Mouse (Mus musculus) heart, adult 9 months (tissue): ENCODE results near the gene Phc2.

Experiments
- DNase-seq, 2 experiments: peaks; one replicate each; pipeline ENCODE4 v3.0.0; 2022; ENCODE audit warnings: low spot score in 2 of 2

The Phc2 gene

GRCm38 (mm10) chr4:128691195-128691594 is 36.7 kb downstream of the Phc2 start:
- DNase-seq = no peak

GRCm38 (mm10) chr4:128692149-128692925 is 37.8 kb downstream of the Phc2 start:
- DNase-seq = no peak

- no peak for DNase-seq
Measured at GRCm38 (mm10) chr4:128693207-128693606, 38.7 kb downstream of the Phc2 start.

- DNase-seq = no peak
Measured at GRCm38 (mm10) chr4:128694315-128694714, 39.8 kb downstream of the Phc2 start.

GRCm38 (mm10) chr4:128695149-128695548 is 40.6 kb downstream of the Phc2 start:
- DNase-seq = no peak

- peak; percentile 85 to 87 for DNase-seq
Measured at GRCm38 (mm10) chr4:128698011-128698861, 43.7 kb downstream of the Phc2 start.

GRCm38 (mm10) chr4:128699916-128700315 is 45.4 kb downstream of the Phc2 start:
- DNase-seq = no peak

- DNase-seq = no peak
Measured at GRCm38 (mm10) chr4:128700543-128700942, 46.0 kb downstream of the Phc2 start.

GRCm38 (mm10) chr4:128705138-128705720 is 50.7 kb downstream of the Phc2 start:
- no peak for DNase-seq

- peak; percentile 38 to 47 for DNase-seq
Measured at GRCm38 (mm10) chr4:128706626-128707025, 52.1 kb downstream of the Phc2 start.

- DNase-seq = no peak
Measured at GRCm38 (mm10) chr4:128707384-128707783, 52.9 kb downstream of the Phc2 start.

GRCm38 (mm10) chr4:128709061-128709780 is 54.7 kb downstream of the Phc2 start:
- no peak for DNase-seq

GRCm38 (mm10) chr4:128709781-128710166 is 55.3 kb downstream of the Phc2 start:
- DNase-seq = no peak

GRCm38 (mm10) chr4:128710286-128710685 is 55.8 kb downstream of the Phc2 start:
- DNase-seq = no peak

GRCm38 (mm10) chr4:128710800-128711199 is 56.3 kb downstream of the Phc2 start:
- no peak for DNase-seq

- DNase-seq = peak; percentile 79 to 91
Measured at GRCm38 (mm10) chr4:128711455-128712135, 57.1 kb downstream of the Phc2 start.

GRCm38 (mm10) chr4:128712136-128712655 is 57.7 kb downstream of the Phc2 start:
- DNase-seq = no peak

- no peak for DNase-seq
Measured at GRCm38 (mm10) chr4:128712941-128713340, 58.4 kb downstream of the Phc2 start.

- no peak for DNase-seq
Measured at GRCm38 (mm10) chr4:128715241-128716204, 61.0 kb downstream of the Phc2 start.

- DNase-seq = no peak
Measured at GRCm38 (mm10) chr4:128716279-128716678, 61.8 kb downstream of the Phc2 start.
